Mouse (Mus musculus) kidney, embryonic 15.5 days (tissue): ENCODE data around the gene Eln. TPM values are rescaled to one million over a fixed set of nuclear protein-coding genes. Genes with fewer than 3 reads are reported as not detected.

Source experiments
- ATAC-seq: fragments of 200-750 bp; cut with Nextera tagmentation; replicated peaks from 2 replicates; pipeline ENCODE4 v1.8.0; 2017; ENCODE audit warnings: moderate TSS enrichment; ENCODE audit not compliant: low FRiP score
- H3K27ac ChIP-seq: fragments of 300-500 bp; sonication (generic); 2 replicates; pipeline ENCODE4 v1.5.1; 2015; ENCODE audit warnings: mild to moderate bottlenecking, inconsistent platforms
- H3K27me3 ChIP-seq: fragments of 300-500 bp; sonication (generic); 2 replicates; pipeline ENCODE4 v1.6.1; 2015; ENCODE audit warnings: inconsistent platforms
- H3K36me3 ChIP-seq: fragments of 300-500 bp; sonication (generic); 2 replicates; pipeline ENCODE4 v1.6.1; 2015; ENCODE audit warnings: inconsistent platforms
- H3K4me1 ChIP-seq: fragments of 300-500 bp; sonication (generic); 2 replicates; pipeline ENCODE4 v1.6.1; 2015; ENCODE audit warnings: inconsistent platforms
- H3K4me2 ChIP-seq: fragments of 300-500 bp; sonication (generic); 2 replicates; pipeline ENCODE4 v1.6.1; 2015; ENCODE audit warnings: moderate library complexity, mild to moderate bottlenecking, inconsistent platforms
- H3K4me3 ChIP-seq: fragments of 300-500 bp; sonication (generic); replicated peaks from 2 replicates; pipeline ENCODE4 v1.5.1; 2015; ENCODE audit warnings: mild to moderate bottlenecking, inconsistent platforms
- H3K9ac ChIP-seq: fragments of 300-500 bp; sonication (generic); 2 replicates; pipeline ENCODE4 v1.6.1; 2015; ENCODE audit warnings: mild to moderate bottlenecking, inconsistent platforms
- H3K9me3 ChIP-seq: fragments of 300-500 bp; sonication (generic); replicated peaks from 2 replicates; pipeline ENCODE4 v1.6.1; 2016; ENCODE audit warnings: inconsistent platforms
- WGBS: fragments of 180-500 bp; shearing (Covaris S2); methylation state at CpG from one replicate; pipeline ENCODE4 v1.1.7; 2015; ENCODE audit warnings: mixed read lengths; 5-methylcytosine and 5-hydroxymethylcytosine counted together
- polyA plus RNA-seq: library from polyadenylated mRNA; unstranded; fragments of >200 nt; fragmentation: Nextera tagmentation; extraction: Ambion mirVana; gene quantifications from 2 replicates; pipeline ENCODE4 v1.2.1, GENCODE M21; 2015

Eln gene
- polyA plus RNA-seq, 1 experiment from 2014 or later: 81.4 TPM

DNA sequence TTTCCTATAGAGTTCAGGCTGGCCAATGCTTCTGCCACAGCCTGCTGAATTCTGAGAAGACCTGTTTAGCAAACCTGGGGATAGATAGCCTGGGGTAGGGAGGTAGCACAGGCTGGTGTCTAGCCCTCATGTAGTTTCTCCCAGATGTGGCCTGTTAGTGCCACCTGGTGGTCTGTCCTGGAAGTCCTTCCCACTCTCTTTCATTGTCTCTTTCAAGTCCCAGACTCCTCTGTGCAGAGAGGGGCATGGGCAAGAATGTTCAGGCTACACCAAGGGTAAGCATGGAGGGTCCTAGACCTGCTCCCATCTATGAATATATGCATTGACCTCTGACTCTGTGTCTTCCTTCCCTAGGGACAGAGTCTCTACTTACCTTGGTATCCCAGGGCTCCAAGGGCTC is 43.0 kb downstream of the Eln start:
- H3K4me3 ChIP-seq: no peak overlapping the region
- H3K27me3 ChIP-seq: no peaks in the 10 kb centered on the region
- peak; percentile 77; the same call in 1 of the 2 replicates for ATAC-seq
- H3K4me2 ChIP-seq: no peak overlapping the region
- H3K9ac ChIP-seq: no peak overlapping the region
- H3K9me3 ChIP-seq: no peaks in the 10 kb centered on the region
- H3K27ac ChIP-seq: no peak overlapping the region
- peaks cover 2% of the 10 kb centered on the region; the same call in 1 of the 2 replicates for H3K4me1 ChIP-seq
- H3K36me3 ChIP-seq: no peaks in the 10 kb centered on the region

DNA sequence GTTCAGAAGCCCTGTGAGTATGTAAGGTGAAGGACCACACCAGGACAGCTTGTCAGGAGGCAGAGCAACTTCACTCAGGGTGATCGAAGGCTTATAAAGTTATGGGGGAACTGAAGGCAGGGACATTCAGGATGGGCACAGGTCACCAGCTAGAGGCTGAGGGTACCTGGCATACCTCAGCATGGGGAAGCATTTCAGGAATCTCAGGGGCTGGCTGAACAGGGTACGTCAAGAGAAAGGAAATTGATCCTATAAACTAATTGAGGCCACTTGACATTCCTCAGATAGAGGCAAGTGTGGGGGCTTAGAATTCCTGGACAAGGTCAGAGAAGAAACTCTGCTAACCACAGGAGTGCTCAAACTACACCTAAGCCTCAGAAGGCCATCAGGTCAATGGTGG is 51.6 kb downstream of the Eln start:
- WGBS: 69% methylated on average over 2 of the region's 2 CpGs
- Histone ChIP-seq H3K4me1 (no peaks in the 10 kb centered on the region), H3K27ac (no peak overlapping the region), H3K27me3 (no peaks in the 10 kb centered on the region), H3K4me3 (no peak overlapping the region), H3K9me3 (no peaks in the 10 kb centered on the region), H3K9ac (no peak overlapping the region), H3K4me2 (no peak overlapping the region), H3K36me3 (no peaks in the 10 kb centered on the region)
- no peak for ATAC-seq

DNA sequence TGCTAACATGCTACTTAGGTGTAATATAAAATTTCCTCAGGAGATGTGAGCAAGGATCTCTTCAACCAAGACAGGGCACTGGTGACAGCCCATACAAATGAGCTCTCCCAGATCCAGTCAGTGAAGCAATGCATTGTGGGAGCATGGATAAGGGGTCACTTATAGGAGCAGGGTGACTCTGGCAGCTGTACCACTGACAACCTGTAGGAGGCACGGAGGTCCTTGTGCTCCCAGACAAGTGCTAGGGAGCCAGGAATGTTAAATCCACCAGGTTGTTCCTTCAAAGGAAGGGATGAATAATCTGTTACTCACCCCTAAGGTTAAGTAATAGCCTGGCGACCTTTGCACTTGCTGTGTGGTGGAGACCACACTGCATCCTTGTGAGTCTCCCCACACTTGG is 52.0 kb downstream of the Eln start:
- Histone ChIP-seq H3K27ac (no peak overlapping the region), H3K4me2 (no peak overlapping the region), H3K36me3 (no peaks in the 10 kb centered on the region), H3K9ac (no peak overlapping the region), H3K9me3 (no peaks in the 10 kb centered on the region), H3K27me3 (no peaks in the 10 kb centered on the region), H3K4me3 (no peak overlapping the region), H3K4me1 (no peaks in the 10 kb centered on the region)
- WGBS: 18% methylated on average over 2 of the region's 2 CpGs
- no peak for ATAC-seq

DNA sequence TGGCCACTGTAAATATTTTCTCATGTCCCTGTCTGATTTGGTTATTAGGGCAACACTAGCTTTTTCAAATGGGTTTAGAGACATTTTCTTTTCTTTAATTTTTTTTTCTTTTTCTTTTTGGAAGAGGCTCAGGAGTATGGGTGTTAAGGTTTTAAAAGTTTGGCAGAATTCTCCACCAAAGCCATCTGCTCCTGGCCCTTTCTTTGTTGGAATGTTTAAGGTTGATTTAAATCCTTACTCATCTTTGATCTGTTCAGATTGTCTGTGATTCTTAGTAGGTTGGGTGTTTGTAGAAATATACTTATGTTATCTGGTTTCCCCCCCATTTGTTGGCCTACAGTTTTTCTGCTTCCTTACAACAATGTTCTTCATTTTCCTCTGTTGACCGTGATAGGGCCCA is 54.4 kb downstream of the Eln start:
- no peak overlapping the region for H3K4me3 ChIP-seq
- H3K9ac ChIP-seq: no peak overlapping the region
- H3K27me3 ChIP-seq: no peaks in the 10 kb centered on the region
- WGBS: 91% methylated on average over 1 of the region's 1 CpGs
- no peaks in the 10 kb centered on the region for H3K36me3 ChIP-seq
- no peaks in the 10 kb centered on the region for H3K9me3 ChIP-seq
- H3K4me1 ChIP-seq: peaks cover 9% of the 10 kb centered on the region
- no peak for ATAC-seq
- H3K27ac ChIP-seq: no peak overlapping the region
- H3K4me2 ChIP-seq: no peak overlapping the region

DNA sequence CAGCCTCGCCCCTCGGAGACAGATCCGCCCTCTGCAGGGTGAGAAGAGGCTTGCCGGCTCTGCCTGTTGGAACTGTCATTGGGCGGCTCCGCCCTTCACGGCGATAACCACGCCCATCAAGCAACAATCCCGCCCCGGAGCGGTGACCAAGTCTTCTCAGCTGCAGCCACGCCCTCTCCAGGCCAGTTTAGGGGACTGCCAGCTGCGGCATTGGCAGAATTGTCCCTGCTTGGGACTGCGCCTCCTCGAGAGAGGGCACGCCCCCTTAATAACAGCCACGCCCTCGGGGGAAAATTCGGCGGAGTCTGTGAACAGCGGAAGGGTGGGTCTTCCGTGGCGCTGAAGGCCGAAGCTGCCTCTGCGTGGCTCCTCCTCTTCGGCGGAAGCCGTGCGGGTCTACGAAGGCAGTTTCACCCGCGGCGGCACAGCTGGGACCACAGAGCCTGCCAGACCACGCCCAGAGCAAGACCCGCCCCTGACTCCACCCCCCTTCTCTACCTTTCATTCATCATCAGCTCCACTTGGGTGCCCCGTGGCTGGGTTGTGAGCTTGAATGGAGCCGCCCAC is 58.3 kb downstream of the Eln start:
- Histone ChIP-seq H3K4me2 (peak overlapping the region; percentile 97), H3K36me3 (peaks cover 17% of the 10 kb centered on the region), H3K9me3 (no peaks in the 10 kb centered on the region), H3K4me3 (peak overlapping the region; percentile 92), H3K27me3 (no peaks in the 10 kb centered on the region), H3K9ac (peak overlapping the region; percentile 76; the same call in 1 of the 2 replicates), H3K27ac (peak overlapping the region; percentile 77), H3K4me1 (peaks cover 14% of the 10 kb centered on the region)
- WGBS: under 1% methylated on average over 38 of the region's 38 CpGs
- ATAC-seq: peak; percentile 98

DNA sequence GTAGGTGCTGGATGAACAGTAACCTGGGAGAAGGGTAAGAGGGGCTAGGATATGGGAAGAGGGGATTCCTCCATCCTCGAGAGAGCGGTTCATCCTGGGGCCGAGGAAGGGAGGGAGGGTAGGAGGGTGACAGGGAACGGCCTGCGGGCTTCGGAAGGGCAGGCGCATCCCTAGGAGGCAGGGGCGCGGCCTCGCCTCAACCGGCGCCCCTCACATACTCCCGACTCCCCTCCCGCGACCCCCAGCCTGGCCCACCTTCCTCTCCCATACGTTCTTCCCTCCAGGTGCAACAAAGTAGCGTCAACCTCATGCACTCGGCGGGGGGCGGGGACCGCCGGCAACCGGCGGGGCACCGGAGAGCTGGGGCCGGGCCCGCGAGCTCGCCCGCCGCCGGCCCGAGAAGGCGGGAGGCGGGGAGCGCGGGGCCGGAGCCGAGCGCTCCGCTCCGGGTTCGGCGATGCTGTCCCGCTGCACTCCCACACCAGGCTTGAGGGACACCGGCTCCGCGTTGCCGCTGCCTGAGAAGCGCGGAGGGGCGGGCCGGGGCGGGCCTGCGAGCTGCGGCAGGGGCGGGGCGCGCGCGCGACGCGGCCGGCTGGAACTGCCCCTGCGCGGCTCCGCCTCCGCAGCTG is 58.9 kb downstream of the Eln start, which contains the start of gene Limk1:
TSS of gene Limk1 (minus strand) at position 513 of the 632 bp plus-strand sequence.
- peaks cover 14% of the 10 kb centered on the region for H3K4me1 ChIP-seq
- H3K9me3 ChIP-seq: no peaks in the 10 kb centered on the region
- H3K27ac ChIP-seq: peak within 1 kb of the TSS; percentile 77
- H3K27me3 ChIP-seq: no peaks in the 10 kb centered on the region
- under 1% methylated on average over 58 of the region's 69 CpGs for WGBS
- peak within 1 kb of the TSS; percentile 92 for H3K4me3 ChIP-seq
- peak within 1 kb of the TSS; percentile 76 for H3K9ac ChIP-seq
- H3K4me2 ChIP-seq: peak within 1 kb of the TSS; percentile 97
- H3K36me3 ChIP-seq: peaks cover 21% of the 10 kb centered on the region
- peak; percentile 20 for ATAC-seq

DNA sequence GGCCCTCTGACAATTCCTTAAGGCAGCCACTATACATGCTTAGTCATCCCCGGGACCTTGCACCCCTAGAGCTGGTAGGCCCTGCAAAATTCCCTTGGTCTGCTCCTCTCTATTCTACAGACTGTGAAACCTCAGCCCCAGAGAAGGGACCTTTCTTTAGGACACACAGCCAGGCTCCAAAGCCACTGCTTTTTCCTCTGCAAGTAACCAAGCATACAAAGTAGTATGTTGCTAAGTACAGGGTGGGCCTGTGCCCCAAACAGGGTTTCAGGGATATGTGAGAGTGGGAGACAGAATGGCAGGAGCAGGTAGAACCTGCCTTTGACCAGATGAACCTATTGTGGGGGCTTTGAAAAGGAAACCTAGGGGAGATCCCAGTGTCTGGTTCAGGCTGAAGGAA is 59.9 kb downstream of the Eln start:
- ATAC-seq: no peak
- Histone ChIP-seq H3K9me3 (no peaks in the 10 kb centered on the region), H3K4me2 (peak overlapping the region; percentile 97), H3K27me3 (no peaks in the 10 kb centered on the region), H3K27ac (no peak overlapping the region), H3K4me1 (peaks cover 14% of the 10 kb centered on the region), H3K9ac (no peak overlapping the region), H3K4me3 (peak overlapping the region; percentile 92), H3K36me3 (peaks cover 28% of the 10 kb centered on the region)
- WGBS: 85% methylated on average over 1 of the region's 1 CpGs

DNA sequence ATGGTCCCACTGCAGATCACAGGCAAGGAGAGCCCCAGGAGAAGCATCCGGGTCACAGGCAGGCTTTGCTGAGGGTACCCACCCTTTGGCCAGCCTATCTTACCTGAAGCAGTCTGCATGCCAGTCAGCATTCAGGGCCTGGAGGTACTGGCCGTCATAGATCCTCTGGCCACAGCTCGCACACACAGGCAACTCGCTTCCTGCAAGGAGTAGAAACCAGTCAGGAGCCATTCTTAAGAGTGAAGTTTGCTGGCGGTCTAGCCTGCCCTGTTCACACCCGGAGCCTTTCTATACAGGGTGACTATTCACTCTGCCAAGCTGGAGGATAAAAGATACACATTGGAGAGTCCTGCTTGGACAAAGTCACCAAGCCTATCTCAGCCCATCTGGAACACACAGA is 60.6 kb downstream of the Eln start:
- Histone ChIP-seq H3K9ac (no peak overlapping the region), H3K4me2 (no peak overlapping the region), H3K4me1 (peaks cover 14% of the 10 kb centered on the region), H3K9me3 (no peaks in the 10 kb centered on the region), H3K27me3 (no peaks in the 10 kb centered on the region), H3K27ac (no peak overlapping the region), H3K36me3 (peaks cover 28% of the 10 kb centered on the region), H3K4me3 (no peak overlapping the region)
- ATAC-seq: no peak
- 91% methylated on average over 6 of the region's 6 CpGs for WGBS

DNA sequence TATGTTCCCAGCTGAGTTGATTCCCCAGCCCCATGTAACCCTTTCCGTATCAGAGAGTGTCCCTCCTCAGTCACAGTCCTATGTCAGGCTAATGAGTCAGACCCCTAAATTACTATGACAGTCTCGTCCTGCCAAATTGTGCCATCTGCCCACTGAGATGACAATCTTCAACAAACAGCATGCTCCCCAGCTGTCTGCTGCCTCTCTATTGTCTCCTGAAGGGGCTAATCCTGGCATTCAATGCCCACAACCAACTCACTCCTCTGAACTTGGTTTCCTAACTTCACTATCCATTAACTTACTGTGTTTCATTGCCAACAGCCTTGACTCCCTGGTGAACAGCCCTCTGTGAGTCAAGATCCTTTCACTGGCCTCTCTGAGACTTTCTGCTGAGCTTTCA is 62.7 kb downstream of the Eln start:
- Histone ChIP-seq H3K4me2 (no peak overlapping the region), H3K27ac (no peak overlapping the region), H3K36me3 (peaks cover 28% of the 10 kb centered on the region), H3K9ac (no peak overlapping the region), H3K4me1 (peaks cover 27% of the 10 kb centered on the region), H3K27me3 (no peaks in the 10 kb centered on the region), H3K4me3 (no peak overlapping the region), H3K9me3 (no peaks in the 10 kb centered on the region)
- 74% methylated on average over 2 of the region's 2 CpGs for WGBS
- no peak for ATAC-seq

DNA sequence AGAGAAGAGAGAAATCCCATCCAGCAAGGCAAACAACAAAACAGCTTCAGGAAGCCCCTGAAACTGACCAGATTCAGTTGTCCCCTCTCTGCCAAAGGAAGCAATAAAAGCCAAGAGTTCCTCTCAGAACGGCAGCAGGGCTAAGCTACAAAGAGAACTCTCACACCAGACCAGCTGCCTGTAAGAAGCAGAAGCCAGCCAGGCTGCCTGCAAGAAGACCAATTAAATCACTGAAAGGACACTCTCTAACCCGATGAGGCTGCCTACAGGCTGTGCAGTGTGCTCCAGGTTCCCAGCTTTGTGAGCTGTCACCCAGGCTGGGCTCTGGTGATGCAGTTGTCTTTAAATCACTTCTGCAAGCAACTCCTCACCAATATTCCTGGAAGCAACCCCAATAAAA is 63.3 kb downstream of the Eln start:
- H3K9ac ChIP-seq: no peak overlapping the region
- H3K9me3 ChIP-seq: no peaks in the 10 kb centered on the region
- H3K4me1 ChIP-seq: peaks cover 27% of the 10 kb centered on the region
- no peaks in the 10 kb centered on the region for H3K27me3 ChIP-seq
- no peak overlapping the region for H3K4me3 ChIP-seq
- no peak overlapping the region for H3K27ac ChIP-seq
- ATAC-seq: no peak
- no peak overlapping the region for H3K4me2 ChIP-seq
- H3K36me3 ChIP-seq: peaks cover 28% of the 10 kb centered on the region
- 41% methylated on average over 2 of the region's 2 CpGs for WGBS

DNA sequence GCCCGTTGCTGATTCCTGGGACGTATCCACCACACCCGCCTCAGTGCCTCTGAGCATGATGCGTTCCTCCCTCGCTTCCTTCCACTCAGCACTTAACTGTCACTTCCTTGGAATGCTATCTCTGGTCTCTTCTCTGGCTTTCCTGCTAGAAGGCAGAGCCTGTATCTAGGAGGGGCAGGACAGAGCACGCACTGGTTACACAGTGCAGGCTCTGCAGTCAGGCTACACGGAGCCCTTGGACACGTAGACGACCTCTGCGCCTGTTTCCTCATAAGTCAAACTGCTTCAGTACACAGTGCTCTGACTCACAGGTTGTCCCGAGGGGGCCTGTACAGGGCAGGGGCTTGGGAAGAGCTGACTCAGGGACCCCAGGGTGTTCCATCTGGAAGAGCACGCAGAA is 66.9 kb downstream of the Eln start:
- H3K4me1 ChIP-seq: peaks cover 47% of the 10 kb centered on the region
- WGBS: 54% methylated on average over 12 of the region's 12 CpGs
- no peaks in the 10 kb centered on the region for H3K9me3 ChIP-seq
- 0 out of 2 replicates have a peak overlapping the region, but pooled peaks have one; percentile 2 for H3K4me2 ChIP-seq
- H3K9ac ChIP-seq: no peak overlapping the region
- no peak overlapping the region for H3K4me3 ChIP-seq
- H3K36me3 ChIP-seq: peaks cover 24% of the 10 kb centered on the region
- H3K27me3 ChIP-seq: no peaks in the 10 kb centered on the region
- ATAC-seq: no peak
- peak overlapping the region; percentile 38; the same call in 1 of the 2 replicates for H3K27ac ChIP-seq

DNA sequence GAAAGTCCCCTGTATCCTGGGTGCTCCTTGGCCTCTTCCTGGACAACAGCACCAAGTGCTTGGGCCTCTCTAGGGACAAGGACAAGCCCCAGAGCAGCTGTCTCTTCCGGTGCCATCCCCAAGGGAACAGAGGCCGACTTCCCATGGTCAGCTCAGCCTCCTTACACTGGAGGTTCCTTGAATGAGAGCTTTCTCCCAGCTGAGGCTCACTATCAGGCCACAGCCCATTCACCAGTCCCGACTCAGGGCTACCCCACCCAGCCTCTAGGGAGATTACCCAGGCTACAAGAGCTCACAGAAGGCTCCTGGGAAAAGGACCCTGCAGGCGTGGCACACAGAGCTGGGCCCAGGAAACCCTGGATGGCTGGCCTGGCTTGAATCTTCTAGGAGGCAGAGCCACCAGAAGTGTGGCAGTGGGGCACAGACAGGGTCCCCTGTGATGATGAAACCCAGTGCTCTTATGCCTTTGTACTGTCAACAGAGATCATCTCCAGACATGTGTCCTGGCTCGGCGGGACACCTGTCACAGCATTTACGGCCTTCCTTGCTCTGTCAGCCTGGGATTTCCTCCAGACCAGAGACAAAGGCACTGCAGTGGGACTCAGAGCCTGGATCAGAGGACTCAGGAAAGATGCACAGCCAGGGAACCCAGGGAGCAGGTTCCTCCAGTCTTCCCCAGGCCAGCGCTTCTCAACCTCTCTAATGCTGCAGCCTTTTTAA is 68.1 kb downstream of the Eln start:
- H3K36me3 ChIP-seq: peaks cover 12% of the 10 kb centered on the region; the same call in 1 of the 2 replicates
- peak overlapping the region; percentile 7; the same call in 1 of the 2 replicates for H3K27ac ChIP-seq
- 75% methylated on average over 8 of the region's 8 CpGs for WGBS
- no peak for ATAC-seq
- H3K27me3 ChIP-seq: no peaks in the 10 kb centered on the region
- H3K4me2 ChIP-seq: no peak overlapping the region
- H3K4me3 ChIP-seq: no peak overlapping the region
- H3K9ac ChIP-seq: no peak overlapping the region
- H3K4me1 ChIP-seq: peaks cover 47% of the 10 kb centered on the region
- H3K9me3 ChIP-seq: no peaks in the 10 kb centered on the region
